Mouse (Mus musculus) Patski (cell line): ENCODE results near the gene Hoxc9. TPM values are rescaled to one million over a fixed set of nuclear protein-coding genes. Genes with fewer than 3 reads are reported as not detected.

Experiments
- ATAC-seq: fragments of 100-300 bp; one replicate; pipeline ENCODE4 v1.8.0; 2021
- CTCF ChIA-PET: fragments of 350-600 bp; sonication (Branson Sonifier 250); formaldehyde crosslinking; loops from one replicate; lab custom pipeline; 2022; ENCODE audit warnings: inconsistent platforms; lab: Charles Lee
- POLR2A ChIA-PET: fragments of 350-600 bp; sonication (Branson Sonifier 250); formaldehyde crosslinking; loops from one replicate; lab custom pipeline; 2022; ENCODE audit warnings: antibody characterized with exemption, inconsistent platforms; lab: Charles Lee
- DNase-seq: peaks from one replicate; pipeline ENCODE4 v3.0.0-alpha.2; 2011; ENCODE audit warnings: low read depth, low spot score
- H3K27me3 ChIP-seq: fragments of 371-371 bp; one replicate; pipeline ENCODE4 v1.5.1; 2021
- CTCF ChIP-seq: fragments of 100-300 bp; IDR thresholded peaks from one replicate; pipeline ENCODE4 v1.5.1; 2021
- in situ Hi-C: fragments of 300-500 bp; cut with MboI; formaldehyde crosslinking; loops from 3 replicates; pipeline ENCODE4 v1.11.1; 2018; ENCODE audit warnings: low pct_unique_long_range_greater_than_20kb, mixed read lengths
- polyA plus RNA-seq: library from polyadenylated mRNA; unstranded; gene quantifications from one replicate; pipeline ENCODE4 v1.2.3, GENCODE M21; 2021

Hoxc9 gene
- polyA plus RNA-seq = 5.8 TPM

- CTCF ChIA-PET = no interaction called here
- in situ Hi-C loops = no loop called here
- no peak for TF ChIP-seq CTCF
- ATAC-seq = no peak
- POLR2A ChIA-PET = no interaction called here
- no peak for DNase-seq
- no peaks in the 10 kb centered on the region for H3K27me3 ChIP-seq
Measured at GRCm38 (mm10) chr15:102976171-102976570, at the start of gene Hoxc9. TSS of gene Hoxc9 (plus strand) at chr15:102976439.

GRCm38 (mm10) chr15:102927032-102927645 is 49.1 kb upstream of the Hoxc9 start:
- ATAC-seq (no peak), DNase-seq (no peak)
- CTCF ChIA-PET = interaction anchor here (1.4 kb wide), 1 partner anchor 13 kb away, joined by 4 read pairs; no protein-coding TSS in a partner anchor
- peaks cover 9% of the 10 kb centered on the region for H3K27me3 ChIP-seq
- in situ Hi-C loops = no loop called here
- POLR2A ChIA-PET = no interaction called here
- TF ChIP-seq CTCF = no peak

GRCm38 (mm10) chr15:102931706-102932358 is 44.4 kb upstream of the Hoxc9 start:
- H3K27me3 ChIP-seq = peaks cover 7% of the 10 kb centered on the region
- POLR2A ChIA-PET = no interaction called here
- ATAC-seq = no peak
- TF ChIP-seq CTCF = no peak
- CTCF ChIA-PET = no interaction called here
- in situ Hi-C loops = no loop called here
- no peak for DNase-seq

GRCm38 (mm10) chr15:102934438-102934837 is 41.8 kb upstream of the Hoxc9 start:
- peaks cover 7% of the 10 kb centered on the region for H3K27me3 ChIP-seq
- ChIA-PET POLR2A (interaction anchor here (0.5 kb wide), 1 partner anchor 255 kb away, joined by 3 read pairs; no protein-coding TSS in a partner anchor), CTCF (interaction anchor here (0.9 to 1.0 kb wide), 2 partner anchors 15 to 18 kb away, joined by 3 read pairs; no protein-coding TSS in a partner anchor)
- TF ChIP-seq CTCF = no peak
- ATAC-seq = no peak
- no peak for DNase-seq
- in situ Hi-C loops = no loop called here

- H3K27me3 ChIP-seq = peaks cover 6% of the 10 kb centered on the region
- in situ Hi-C loops = no loop called here
- no peak for TF ChIP-seq CTCF
- POLR2A ChIA-PET = interaction anchor here (0.5 kb wide), 1 partner anchor 256 kb away, joined by 3 read pairs; no protein-coding TSS in a partner anchor
- DNase-seq = no peak
- ATAC-seq = peak; percentile 48
- CTCF ChIA-PET = interaction anchor here (0.9 kb wide), 1 partner anchor 16 kb away, joined by 3 read pairs; no protein-coding TSS in a partner anchor
Measured at GRCm38 (mm10) chr15:102934897-102935296, 41.3 kb upstream of the Hoxc9 start.

- POLR2A ChIA-PET = interaction anchor here (0.5 kb wide), 1 partner anchor 292 kb away, joined by 5 read pairs; no protein-coding TSS in a partner anchor
- DNase-seq (no peak), ATAC-seq (no peak)
- TF ChIP-seq CTCF = no peak
- in situ Hi-C loops = no loop called here
- H3K27me3 ChIP-seq = peaks cover 3% of the 10 kb centered on the region
- CTCF ChIA-PET = no interaction called here
Measured at GRCm38 (mm10) chr15:102936279-102936972, 39.8 kb upstream of the Hoxc9 start, which contains the start of gene Hoxc12. TSS of gene Hoxc12 (plus strand) at chr15:102936757.

GRCm38 (mm10) chr15:102937036-102937666 is 39.1 kb upstream of the Hoxc9 start:
- peaks cover 6% of the 10 kb centered on the region for H3K27me3 ChIP-seq
- ATAC-seq = no peak
- no peak for TF ChIP-seq CTCF
- in situ Hi-C loops = no loop called here
- DNase-seq = no peak
- ChIA-PET POLR2A (no interaction called here), CTCF (no interaction called here)

- TF ChIP-seq CTCF = no peak
- ATAC-seq (no peak), DNase-seq (no peak)
- H3K27me3 ChIP-seq = peaks cover 14% of the 10 kb centered on the region
- ChIA-PET POLR2A (no interaction called here), CTCF (interaction anchor here (0.9 to 1.4 kb wide), 2 partner anchors 13 to 28 kb away, joined by 3 to 4 read pairs; partner anchors contain the start of genes Hoxc10 and Hoxc5)
- in situ Hi-C loops = no loop called here
Measured at GRCm38 (mm10) chr15:102939256-102940155, 36.7 kb upstream of the Hoxc9 start.

- peaks cover 11% of the 10 kb centered on the region for H3K27me3 ChIP-seq
- peak; percentile 24 for ATAC-seq
- CTCF ChIA-PET = no interaction called here
- no peak for TF ChIP-seq CTCF
- in situ Hi-C loops = no loop called here
- POLR2A ChIA-PET = interaction anchor here (0.6 kb wide), 1 partner anchor 161 kb away, joined by 3 read pairs; no protein-coding TSS in a partner anchor
- DNase-seq = no peak
Measured at GRCm38 (mm10) chr15:102942739-102943467, 33.3 kb upstream of the Hoxc9 start.
